Mouse (Mus musculus) adrenal gland, adult (tissue): ENCODE measurements at regions not wholly inside any gene's neighbourhood (a gene's known extent, or its start where the extent isn't known, plus 50 kb on each side); places are given as distances from the start of the nearest gene placed in this dataset.

Experiments used
- DNase-seq, 2 experiments: peaks; one replicate each; pipeline ENCODE4 v3.0.0; 2022 to 2023; ENCODE audit warnings: low spot score in 1 of 2; ENCODE audit not compliant: inconsistent age in 2 of 2

GRCm38 (mm10) chr7:133469952-133470619 lies 131.9 kb downstream of the Tex36 start:
- no peak for DNase-seq

- no peak for DNase-seq
These were observed 132.9 kb downstream of the Tex36 start for GRCm38 (mm10) chr7:133469106-133469505.

GRCm38 (mm10) chr7:133468346-133468745 lies 133.6 kb downstream of the Tex36 start:
- DNase-seq, result no peak

GRCm38 (mm10) chr7:133467579-133467978 lies 134.4 kb downstream of the Tex36 start:
- DNase-seq, result no peak

GRCm38 (mm10) chr7:133459306-133459705 lies 142.7 kb downstream of the Tex36 start:
- DNase-seq, result no peak

GRCm38 (mm10) chr7:133457436-133458324 lies 144.3 kb downstream of the Tex36 start:
- DNase-seq, result no peak

- DNase-seq, result no peak
These were observed 151.7 kb downstream of the Tex36 start for GRCm38 (mm10) chr7:133450246-133450645.

GRCm38 (mm10) chr7:133447079-133447478 lies 154.9 kb downstream of the Tex36 start:
- no peak for DNase-seq

GRCm38 (mm10) chr7:133441661-133442060 lies 160.3 kb downstream of the Tex36 start:
- no peak for DNase-seq

- no peak for DNase-seq
These were observed 160.8 kb downstream of the Tex36 start for GRCm38 (mm10) chr7:133441169-133441568.

- no peak for DNase-seq
These were observed 161.2 kb downstream of the Tex36 start for GRCm38 (mm10) chr7:133440711-133441110.

GRCm38 (mm10) chr7:133440086-133440485 lies 161.9 kb downstream of the Tex36 start:
- no peak for DNase-seq

GRCm38 (mm10) chr7:133438631-133439030 lies 163.3 kb downstream of the Tex36 start:
- peak; percentile 16 to 43 for DNase-seq

GRCm38 (mm10) chr7:133437866-133438265 lies 164.1 kb downstream of the Tex36 start:
- DNase-seq, result no peak

- no peak for DNase-seq
These were observed 166.2 kb downstream of the Tex36 start for GRCm38 (mm10) chr7:133435596-133436357.

GRCm38 (mm10) chr7:133434027-133434820 lies 167.7 kb downstream of the Tex36 start:
- DNase-seq, result no peak

- no peak for DNase-seq
These were observed 169.6 kb downstream of the Tex36 start for GRCm38 (mm10) chr7:133432343-133432742.

- no peak for DNase-seq
These were observed 199.9 kb downstream of the Tex36 start for GRCm38 (mm10) chr7:133402072-133402471.

GRCm38 (mm10) chr7:133400691-133401090 lies 201.3 kb downstream of the Tex36 start:
- DNase-seq, result no peak

GRCm38 (mm10) chr7:133388716-133389115 lies 213.2 kb downstream of the Tex36 start:
- peak in 1 of 2 experiments; percentile 34 for DNase-seq
